Mouse (Mus musculus): ENCODE results near the gene Ppp1r37. TPM values are rescaled to one million over a fixed set of nuclear protein-coding genes. Genes with fewer than 3 reads are reported as not detected.
A peak's percentile ranks its signal among the peaks of the same experiment; 100 is the strongest.

Gene Ppp1r37
- polyA plus RNA-seq, 1 experiment from 2014 or later = 26.2 TPM

DNA sequence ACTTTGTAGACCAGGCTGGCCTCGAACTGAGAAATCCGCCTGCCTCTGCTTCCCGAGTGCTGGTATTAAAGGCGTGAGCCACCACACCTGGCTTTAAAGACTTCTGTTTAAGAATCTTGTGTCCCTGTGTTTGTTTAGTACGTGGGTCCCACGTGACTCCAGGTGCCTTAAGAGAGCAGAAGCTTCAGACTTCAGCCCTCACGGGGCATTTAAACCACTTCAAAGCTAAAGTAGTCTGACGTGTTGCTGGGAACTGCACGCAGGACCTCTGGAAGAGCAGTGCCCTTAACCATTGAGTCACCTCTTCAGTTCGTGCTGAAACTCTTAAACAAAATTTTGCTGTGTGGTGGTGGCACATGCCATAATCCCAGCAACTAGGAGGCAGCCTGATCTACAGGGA lies 13.5 kb downstream of the Ppp1r37 start:
- Histone ChIP-seq H3K27ac (no peak overlapping the region), H3K4me3 (no peak overlapping the region), H3K27me3 (no peaks in the 10 kb centered on the region), H3K36me3 (peaks cover 28% of the 10 kb centered on the region), H3K4me2 (replicated peaks) (no peak overlapping the region), H3K9me3 (no peaks in the 10 kb centered on the region), H3K4me1 (peaks cover 13% of the 10 kb centered on the region), H3K9ac (no peak overlapping the region)
- 84% methylated on average over 10 of the region's 10 CpGs for WGBS
- no peak for ATAC-seq (ENCODE audit: low FRiP score, low read depth)

- no peak overlapping the region for H3K27ac ChIP-seq
- peaks cover 23% of the 10 kb centered on the region for H3K4me1 ChIP-seq
- no peaks in the 10 kb centered on the region for H3K27me3 ChIP-seq
- no peaks in the 10 kb centered on the region for H3K9me3 ChIP-seq
- peaks cover 9% of the 10 kb centered on the region for H3K36me3 ChIP-seq
- H3K9ac ChIP-seq = no peak overlapping the region
- ATAC-seq (ENCODE audit: low FRiP score, low read depth) = no peak
- H3K4me2 ChIP-seq (replicated peaks) = no peak overlapping the region
- WGBS = 87% methylated on average over 2 of the region's 2 CpGs
- no peak overlapping the region for H3K4me3 ChIP-seq
Observed at GRCm38 (mm10) chr7:19547344-19547969, 15.4 kb downstream of the Ppp1r37 start.

GRCm38 (mm10) chr7:19546007-19546406 lies 16.9 kb downstream of the Ppp1r37 start:
- Histone ChIP-seq H3K9ac (no peak overlapping the region), H3K4me2 (replicated peaks) (no peak overlapping the region), H3K27ac (no peak overlapping the region), H3K4me1 (peaks cover 30% of the 10 kb centered on the region), H3K9me3 (no peaks in the 10 kb centered on the region), H3K36me3 (no peaks in the 10 kb centered on the region), H3K27me3 (no peaks in the 10 kb centered on the region), H3K4me3 (no peak overlapping the region)
- WGBS = 57% methylated on average over 3 of the region's 3 CpGs
- ATAC-seq (ENCODE audit: low FRiP score, low read depth) = 0 out of 2 replicates have a peak, but pooled peaks have one; percentile 35

DNA sequence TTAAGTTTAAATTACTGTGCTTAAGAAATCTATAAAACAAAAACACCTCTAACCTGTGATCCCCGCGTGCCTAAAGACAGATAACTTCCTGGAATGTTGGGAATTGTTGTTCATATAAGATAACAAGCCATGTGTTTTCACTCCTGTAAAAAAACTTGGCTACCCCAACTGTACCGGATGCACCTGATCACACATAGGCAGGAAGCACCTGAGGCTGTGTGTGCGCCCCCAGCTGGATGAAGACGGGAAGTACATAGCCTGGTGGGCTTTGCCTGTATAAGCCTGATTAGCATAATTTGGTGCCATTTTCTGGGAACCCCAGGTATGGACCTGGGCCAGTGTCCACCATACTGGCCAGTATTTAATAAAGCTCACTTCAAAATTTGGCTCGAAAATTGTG lies 19.3 kb downstream of the Ppp1r37 start:
- Histone ChIP-seq H3K4me2 (replicated peaks) (no peak overlapping the region), H3K4me1 (peaks cover 30% of the 10 kb centered on the region), H3K36me3 (no peaks in the 10 kb centered on the region), H3K27ac (no peak overlapping the region), H3K4me3 (no peak overlapping the region), H3K9ac (no peak overlapping the region), H3K9me3 (no peaks in the 10 kb centered on the region), H3K27me3 (no peaks in the 10 kb centered on the region)
- WGBS = 49% methylated on average over 6 of the region's 6 CpGs
- no peak for ATAC-seq (ENCODE audit: low FRiP score, low read depth)

GRCm38 (mm10) chr7:19542155-19542691 lies 20.7 kb downstream of the Ppp1r37 start:
- no peaks in the 10 kb centered on the region; the same call in 1 of the 2 replicates for H3K36me3 ChIP-seq
- H3K4me2 ChIP-seq (replicated peaks) = no peak overlapping the region
- WGBS = 76% methylated on average over 8 of the region's 8 CpGs
- ATAC-seq (ENCODE audit: low FRiP score, low read depth) = peak; percentile 60; the same call in 1 of the 2 replicates
- no peak overlapping the region for H3K4me3 ChIP-seq
- no peak overlapping the region for H3K9ac ChIP-seq
- H3K27me3 ChIP-seq = no peaks in the 10 kb centered on the region
- no peaks in the 10 kb centered on the region for H3K9me3 ChIP-seq
- peaks cover 36% of the 10 kb centered on the region for H3K4me1 ChIP-seq
- H3K27ac ChIP-seq = no peak overlapping the region

- H3K9ac ChIP-seq = no peak overlapping the region
- no peak for ATAC-seq (ENCODE audit: low FRiP score, low read depth)
- no peak overlapping the region for H3K4me2 ChIP-seq (replicated peaks)
- H3K9me3 ChIP-seq = no peaks in the 10 kb centered on the region
- no peaks in the 10 kb centered on the region for H3K27me3 ChIP-seq
- H3K27ac ChIP-seq = no peak overlapping the region
- H3K36me3 ChIP-seq = no peaks in the 10 kb centered on the region; the same call in 1 of the 2 replicates
- 82% methylated on average over 7 of the region's 7 CpGs for WGBS
- no peak overlapping the region for H3K4me3 ChIP-seq
- H3K4me1 ChIP-seq = peaks cover 39% of the 10 kb centered on the region
Observed at GRCm38 (mm10) chr7:19541681-19542154, 21.2 kb downstream of the Ppp1r37 start.

- H3K4me3 ChIP-seq = no peak overlapping the region
- H3K27ac ChIP-seq = no peak overlapping the region
- WGBS = 99% methylated on average over 2 of the region's 2 CpGs
- no peaks in the 10 kb centered on the region for H3K9me3 ChIP-seq
- no peak overlapping the region for H3K4me2 ChIP-seq (replicated peaks)
- no peak overlapping the region for H3K9ac ChIP-seq
- no peak for ATAC-seq (ENCODE audit: low FRiP score, low read depth)
- no peaks in the 10 kb centered on the region for H3K27me3 ChIP-seq
- H3K36me3 ChIP-seq = peaks cover under 1% of the 10 kb centered on the region; the same call in 1 of the 2 replicates
- peaks cover 37% of the 10 kb centered on the region for H3K4me1 ChIP-seq
Observed at GRCm38 (mm10) chr7:19540771-19541566, 21.9 kb downstream of the Ppp1r37 start.

- H3K9ac ChIP-seq = no peak overlapping the region
- H3K4me3 ChIP-seq = no peak overlapping the region
- H3K4me1 ChIP-seq = peaks cover 15% of the 10 kb centered on the region
- 93% methylated on average over 10 of the region's 10 CpGs for WGBS
- H3K4me2 ChIP-seq (replicated peaks) = no peak overlapping the region
- H3K27me3 ChIP-seq = no peaks in the 10 kb centered on the region
- H3K9me3 ChIP-seq = no peaks in the 10 kb centered on the region
- H3K27ac ChIP-seq = no peak overlapping the region
- peaks cover 63% of the 10 kb centered on the region for H3K36me3 ChIP-seq
- ATAC-seq (ENCODE audit: low FRiP score, low read depth) = no peak
Observed at GRCm38 (mm10) chr7:19534676-19535075, 28.2 kb downstream of the Ppp1r37 start.

DNA sequence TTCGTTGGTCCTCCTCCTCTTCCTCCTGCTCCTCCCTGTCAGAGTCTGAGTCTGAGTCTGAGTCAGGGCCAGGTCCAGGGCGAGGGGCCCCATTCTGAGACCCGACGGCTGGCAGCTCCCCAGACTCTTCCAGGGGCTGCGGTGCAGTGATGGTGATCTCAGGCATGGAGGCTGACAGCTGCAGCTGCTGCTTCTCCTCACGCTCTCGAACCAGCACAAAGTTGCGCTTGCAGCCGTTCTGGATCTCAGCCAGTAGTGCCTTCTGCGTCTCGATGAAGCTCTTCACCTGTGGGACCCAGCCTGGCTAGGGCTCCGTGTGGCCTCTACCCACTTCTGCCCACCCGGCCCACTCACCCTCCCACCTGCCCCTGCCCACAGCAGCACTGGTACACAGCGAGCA lies 30.6 kb downstream of the Ppp1r37 start:
- Histone ChIP-seq H3K36me3 (peaks cover 79% of the 10 kb centered on the region), H3K27me3 (no peaks in the 10 kb centered on the region), H3K4me1 (peaks cover 10% of the 10 kb centered on the region), H3K9me3 (no peaks in the 10 kb centered on the region), H3K4me2 (replicated peaks) (no peak overlapping the region), H3K9ac (no peak overlapping the region), H3K4me3 (no peak overlapping the region), H3K27ac (no peak overlapping the region)
- 91% methylated on average over 14 of the region's 14 CpGs for WGBS
- ATAC-seq (ENCODE audit: low FRiP score, low read depth) = 0 out of 2 replicates have a peak, but pooled peaks have one; percentile 32

GRCm38 (mm10) chr7:19531077-19531476 lies 31.8 kb downstream of the Ppp1r37 start:
- 70% methylated on average over 10 of the region's 10 CpGs for WGBS
- 0 out of 2 replicates have a peak, but pooled peaks cover under 1% of the 10 kb centered on the region for H3K4me1 ChIP-seq
- H3K9me3 ChIP-seq = no peaks in the 10 kb centered on the region
- H3K4me2 ChIP-seq (replicated peaks) = no peak overlapping the region
- no peak overlapping the region for H3K9ac ChIP-seq
- peaks cover 6% of the 10 kb centered on the region; the same call in 1 of the 2 replicates for H3K27me3 ChIP-seq
- peaks cover 79% of the 10 kb centered on the region for H3K36me3 ChIP-seq
- no peak overlapping the region for H3K27ac ChIP-seq
- no peak for ATAC-seq (ENCODE audit: low FRiP score, low read depth)
- no peak overlapping the region for H3K4me3 ChIP-seq

- Histone ChIP-seq H3K4me1 (peaks cover 24% of the 10 kb centered on the region), H3K27me3 (peaks cover 66% of the 10 kb centered on the region), H3K9me3 (no peaks in the 10 kb centered on the region), H3K36me3 (peaks cover 20% of the 10 kb centered on the region), H3K4me2 (replicated peaks) (no peak overlapping the region), H3K9ac (no peak overlapping the region), H3K4me3 (no peak overlapping the region), H3K27ac (no peak overlapping the region)
- 70% methylated on average over 2 of the region's 2 CpGs for WGBS
- ATAC-seq (ENCODE audit: low FRiP score, low read depth) = no peak
Observed at GRCm38 (mm10) chr7:19525105-19525481, 37.8 kb downstream of the Ppp1r37 start.
